Mouse (Mus musculus) G1E (cell line): ENCODE measurements around the gene Mrpl10.

Experiments
- CTCF ChIP-seq: IDR thresholded peaks from 2 replicates; pipeline ENCODE4 v1.5.1; 2012; ENCODE audit warnings: low read depth, low read length, inconsistent platforms, mixed read lengths
- GATA1 ChIP-seq: IDR thresholded peaks from 2 replicates; pipeline ENCODE4 v1.6.1; 2012; ENCODE audit warnings: borderline replicate concordance, low read length, inconsistent platforms, mixed read lengths
- GATA2 ChIP-seq: IDR thresholded peaks from 2 replicates; pipeline ENCODE4 v1.6.1; 2012; ENCODE audit warnings: low read depth, low read length, inconsistent platforms, borderline replicate concordance
- POLR2AphosphoS5 ChIP-seq: IDR thresholded peaks from 2 replicates; pipeline ENCODE4 v1.6.1; 2012; ENCODE audit warnings: low read depth, low read length, inconsistent platforms; ENCODE audit not compliant: insufficient replicate concordance
- TAL1 ChIP-seq: conservative IDR thresholded peaks from 2 replicates; pipeline ENCODE4 v1.6.1; 2012; ENCODE audit warnings: low read depth, low read length, inconsistent platforms, mixed read lengths

- TF ChIP-seq CTCF: no peak
- TF ChIP-seq POLR2AphosphoS5: no peak
- no peak for TF ChIP-seq GATA1
- TF ChIP-seq GATA2: no peak
- no peak for TF ChIP-seq TAL1
Observed at GRCm38 (mm10) chr11:97009198-97009790, 32.1 kb upstream of the Mrpl10 start.
